Mouse (Mus musculus): ENCODE results near the gene Mfsd4b1.

GRCm38 (mm10) chr10:39978231-39978630 is 46.8 kb downstream of the Mfsd4b1 start:
- TF ChIP-seq POLR2AphosphoS2 (IDR thresholded peaks at IDR 0.05; ENCODE audit: low read length) (no peak), TCF12 (IDR thresholded peaks at IDR 0.05; ENCODE audit: low read depth, low read length) (no peak), CTCF (IDR thresholded peaks at IDR 0.05 in 2 of 3, conservative IDR thresholded peaks at IDR 0.05 in 1 of 3; ENCODE audit: control insufficient read depth in 1 of 3, insufficient read depth in 1 of 3, low read depth in 2 of 3, low read length in 3 of 3, poor library complexity in 1 of 3, severe bottlenecking in 1 of 3) (no peak), RCOR1 (IDR thresholded peaks at IDR 0.05; ENCODE audit: low read depth, low read length) (no peak), POLR2A (IDR thresholded peaks at IDR 0.05; ENCODE audit: control insufficient read depth in 1 of 2, insufficient read depth in 1 of 2, low read depth in 1 of 2, low read length in 2 of 2, poor library complexity in 1 of 2) (no peak), MAFK (IDR thresholded peaks at IDR 0.05; ENCODE audit: borderline replicate concordance, low read depth, low read length) (no peak), POLR2AphosphoS5 (IDR thresholded peaks at IDR 0.05; ENCODE audit: borderline replicate concordance, low read depth, low read length) (no peak), MYB (IDR thresholded peaks at IDR 0.05; ENCODE audit: low read depth, low read length) (no peak), ELF1 (IDR thresholded peaks at IDR 0.05; ENCODE audit: low read depth, low read length) (no peak), RAD21 (IDR thresholded peaks at IDR 0.05; ENCODE audit: low read depth, low read length) (no peak), KAT2A (conservative IDR thresholded peaks at IDR 0.05; ENCODE audit: low read depth, low read length) (no peak)
